Mouse (Mus musculus) embryo, embryonic 11 days (tissue): Measurements from ENCODE around the gene Otud4.
"Not testable (repeated sequence)": the region's sequence is repeated elsewhere in the genome, so short reads cannot be mapped to it uniquely, and the experiment has no call there.

ENCODE experiments used
- DNase-seq: peaks from one replicate; pipeline ENCODE4 v3.0.0-alpha.2; 2015

Gene Otud4

GRCm38 (mm10) chr8:79638707-79639549 is 490 bp upstream of the Otud4 start:
- DNase-seq, result peak; percentile 99

GRCm38 (mm10) chr8:79641119-79641518 is 1.7 kb downstream of the Otud4 start:
- no peak for DNase-seq

GRCm38 (mm10) chr8:79649569-79649968 is 10.2 kb downstream of the Otud4 start:
- no peak for DNase-seq

GRCm38 (mm10) chr8:79650158-79650814 is 10.9 kb downstream of the Otud4 start:
- peak; percentile 34 for DNase-seq

- DNase-seq, result no peak
Measured at GRCm38 (mm10) chr8:79653736-79654135, 14.3 kb downstream of the Otud4 start.

GRCm38 (mm10) chr8:79658715-79659114 is 19.3 kb downstream of the Otud4 start:
- DNase-seq, result not testable (repeated sequence)

GRCm38 (mm10) chr8:79676461-79676860 is 37.0 kb downstream of the Otud4 start:
- DNase-seq, result no peak

- no peak for DNase-seq
Measured at GRCm38 (mm10) chr8:79679005-79679404, 39.6 kb downstream of the Otud4 start.

GRCm38 (mm10) chr8:79680083-79680482 is 40.7 kb downstream of the Otud4 start:
- peak; percentile 5 for DNase-seq

GRCm38 (mm10) chr8:79680555-79680954 is 41.1 kb downstream of the Otud4 start:
- DNase-seq, result peak; percentile 52

- peak; percentile 2 for DNase-seq
Measured at GRCm38 (mm10) chr8:79680965-79681364, 41.5 kb downstream of the Otud4 start.

GRCm38 (mm10) chr8:79685927-79686326 is 46.5 kb downstream of the Otud4 start:
- not testable (repeated sequence) for DNase-seq

GRCm38 (mm10) chr8:79692531-79692930 is 53.1 kb downstream of the Otud4 start:
- no peak for DNase-seq

- no peak for DNase-seq
Measured at GRCm38 (mm10) chr8:79706687-79707086, 67.3 kb downstream of the Otud4 start.

GRCm38 (mm10) chr8:79711064-79711961 is 71.9 kb downstream of the Otud4 start, which contains the start of the genes Abce1 and Anapc10:
Gene Abce1 (minus strand): TSS chr8:79711740.
Gene Anapc10 (plus strand): TSS chr8:79711820.
- peak; percentile 99 for DNase-seq

GRCm38 (mm10) chr8:79712676-79713075 is 73.3 kb downstream of the Otud4 start:
- DNase-seq, result no peak

- no peak for DNase-seq
Measured at GRCm38 (mm10) chr8:79721537-79721936, 82.1 kb downstream of the Otud4 start.

GRCm38 (mm10) chr8:79723308-79723707 is 83.9 kb downstream of the Otud4 start:
- no peak for DNase-seq

- no peak for DNase-seq
Measured at GRCm38 (mm10) chr8:79724589-79724988, 85.2 kb downstream of the Otud4 start.
